Mouse (Mus musculus) hindbrain, embryonic 15.5 days (tissue): ENCODE results near the gene Sgcb. TPM values are rescaled to one million over a fixed set of nuclear protein-coding genes. Genes with fewer than 3 reads are reported as not detected.

Experiments
- ATAC-seq: fragments of 200-750 bp; cut with Nextera tagmentation; 2 replicates; pipeline ENCODE4 v1.8.0; 2017; ENCODE audit warnings: low read depth, moderate number of reproducible peaks, moderate TSS enrichment; ENCODE audit not compliant: low FRiP score
- H3K27ac ChIP-seq: fragments of 300-500 bp; sonication (generic); replicated peaks from 2 replicates; pipeline ENCODE4 v1.5.1; 2015; ENCODE audit warnings: mild to moderate bottlenecking, inconsistent platforms
- H3K27me3 ChIP-seq: fragments of 300-500 bp; sonication (generic); 2 replicates; pipeline ENCODE4 v1.6.1; 2015; ENCODE audit warnings: control low read depth, inconsistent platforms
- H3K36me3 ChIP-seq: fragments of 300-500 bp; sonication (generic); 2 replicates; pipeline ENCODE4 v1.6.1; 2015; ENCODE audit warnings: control low read depth, inconsistent platforms
- H3K4me1 ChIP-seq: fragments of 300-500 bp; sonication (generic); replicated peaks from 2 replicates; pipeline ENCODE4 v1.6.1; 2015; ENCODE audit warnings: control low read depth, inconsistent platforms
- H3K4me2 ChIP-seq: fragments of 300-500 bp; sonication (generic); 2 replicates; pipeline ENCODE4 v1.6.1; 2015; ENCODE audit warnings: moderate library complexity, mild to moderate bottlenecking, inconsistent platforms
- H3K4me3 ChIP-seq: fragments of 300-500 bp; sonication (generic); 2 replicates; pipeline ENCODE4 v1.5.1; 2015; ENCODE audit warnings: mild to moderate bottlenecking, inconsistent platforms
- H3K9ac ChIP-seq: fragments of 300-500 bp; sonication (generic); 2 replicates; pipeline ENCODE4 v1.6.1; 2015; ENCODE audit warnings: inconsistent platforms
- H3K9me3 ChIP-seq: fragments of 300-500 bp; sonication (generic); 2 replicates; pipeline ENCODE4 v1.6.1; 2016; ENCODE audit warnings: control low read depth, inconsistent platforms
- WGBS: fragments of 180-500 bp; shearing (Covaris S2); methylation state at CpG from one replicate; pipeline ENCODE4 v1.1.7; 2015; 5-methylcytosine and 5-hydroxymethylcytosine counted together
- polyA plus RNA-seq: library from polyadenylated mRNA; unstranded; fragments of >200 nt; fragmentation: Nextera tagmentation; extraction: Ambion mirVana; gene quantifications from 2 replicates; pipeline ENCODE4 v1.2.1, GENCODE M21; 2015

Sgcb gene
- polyA plus RNA-seq, 1 experiment from 2014 or later: 40.9 TPM

- 0 out of 2 replicates have a peak, but pooled peaks cover 4% of the 10 kb centered on the region for H3K4me1 ChIP-seq
- no peaks in the 10 kb centered on the region for H3K9me3 ChIP-seq
- H3K4me3 ChIP-seq: 0 out of 2 replicates have a peak overlapping the region, but pooled peaks have one; percentile 14
- no peaks in the 10 kb centered on the region for H3K27me3 ChIP-seq
- no peaks in the 10 kb centered on the region for H3K36me3 ChIP-seq
- no peak for ATAC-seq
- no peak overlapping the region for H3K9ac ChIP-seq
- peak overlapping the region; percentile 46; the same call in 1 of the 2 replicates for H3K4me2 ChIP-seq
- 44% methylated on average over 26 of the region's 26 CpGs for WGBS
- H3K27ac ChIP-seq: no peak overlapping the region
Observed at GRCm38 (mm10) chr5:73669386-73669785, 21.8 kb upstream of the Sgcb start.

- no peak for ATAC-seq
Observed at GRCm38 (mm10) chr5:73667877-73668276, 20.3 kb upstream of the Sgcb start.

GRCm38 (mm10) chr5:73666695-73667094 lies 19.1 kb upstream of the Sgcb start:
- H3K4me2 ChIP-seq: no peak overlapping the region
- no peak for ATAC-seq
- H3K27ac ChIP-seq: no peak overlapping the region
- H3K36me3 ChIP-seq: no peaks in the 10 kb centered on the region
- no peak overlapping the region for H3K4me3 ChIP-seq
- H3K4me1 ChIP-seq: 0 out of 2 replicates have a peak, but pooled peaks cover 4% of the 10 kb centered on the region
- H3K27me3 ChIP-seq: no peaks in the 10 kb centered on the region
- 88% methylated on average over 2 of the region's 2 CpGs for WGBS
- H3K9ac ChIP-seq: no peak overlapping the region
- no peaks in the 10 kb centered on the region for H3K9me3 ChIP-seq

More at GRCm38 (mm10) chr5:73667877-73668276, 20.3 kb upstream of the Sgcb start:
- no peaks in the 10 kb centered on the region for H3K27me3 ChIP-seq
- whole genome bisulfite sequencing: 83% methylated on average over 2 of the region's 2 CpGs
- H3K9me3 ChIP-seq: no peaks in the 10 kb centered on the region
- 0 out of 2 replicates have a peak, but pooled peaks cover 4% of the 10 kb centered on the region for H3K4me1 ChIP-seq
- no peaks in the 10 kb centered on the region for H3K36me3 ChIP-seq
- H3K27ac ChIP-seq: no peak overlapping the region
- no peak overlapping the region for H3K4me2 ChIP-seq
- H3K4me3 ChIP-seq: no peak overlapping the region
- no peak overlapping the region for H3K9ac ChIP-seq

GRCm38 (mm10) chr5:73651855-73652201 lies 4.2 kb upstream of the Sgcb start:
- Histone ChIP-seq H3K4me3 (peak overlapping the region; percentile 41), H3K36me3 (no peaks in the 10 kb centered on the region), H3K27me3 (peaks cover 46% of the 10 kb centered on the region), H3K4me2 (peak overlapping the region; percentile 89), H3K27ac (no peak overlapping the region), H3K4me1 (peaks cover 23% of the 10 kb centered on the region), H3K9ac (no peak overlapping the region), H3K9me3 (no peaks in the 10 kb centered on the region)
- 3% methylated on average over 4 of the region's 4 CpGs for whole genome bisulfite sequencing
- no peak for ATAC-seq

- peaks cover 46% of the 10 kb centered on the region for H3K27me3 ChIP-seq
Observed at GRCm38 (mm10) chr5:73651061-73651854, 3.7 kb upstream of the Sgcb start, which contains the start of gene Spata18. Gene Spata18 (plus strand): TSS chr5:73651379.

GRCm38 (mm10) chr5:73650365-73650964 lies 2.9 kb upstream of the Sgcb start:
- H3K27me3 ChIP-seq: peaks cover 46% of the 10 kb centered on the region

More at GRCm38 (mm10) chr5:73651061-73651854, 3.7 kb upstream of the Sgcb start, which contains the start of gene Spata18:
- Histone ChIP-seq H3K36me3 (no peaks in the 10 kb centered on the region), H3K9ac (peak within 1 kb of the TSS; percentile 20; the same call in 1 of the 2 replicates), H3K9me3 (no peaks in the 10 kb centered on the region), H3K4me1 (peaks cover 28% of the 10 kb centered on the region), H3K27ac (no peak within 1 kb of the TSS), H3K4me3 (peak within 1 kb of the TSS; percentile 41), H3K4me2 (peak within 1 kb of the TSS; percentile 89)
- under 1% methylated on average over 57 of the region's 57 CpGs for WGBS
- no peak for ATAC-seq

GRCm38 (mm10) chr5:73642091-73642490 lies 5.5 kb downstream of the Sgcb start:
- ATAC-seq: no peak
- WGBS: 80% methylated on average over 4 of the region's 4 CpGs

More at GRCm38 (mm10) chr5:73650365-73650964, 2.9 kb upstream of the Sgcb start:
- no peak overlapping the region for H3K9ac ChIP-seq
- H3K9me3 ChIP-seq: no peaks in the 10 kb centered on the region
- WGBS: 1% methylated on average over 15 of the region's 15 CpGs
- H3K4me1 ChIP-seq: peaks cover 31% of the 10 kb centered on the region
- H3K4me2 ChIP-seq: peak overlapping the region; percentile 89
- peak overlapping the region; percentile 41 for H3K4me3 ChIP-seq
- ATAC-seq: no peak
- H3K27ac ChIP-seq: no peak overlapping the region
- no peaks in the 10 kb centered on the region for H3K36me3 ChIP-seq

GRCm38 (mm10) chr5:73641058-73641457 lies 6.5 kb downstream of the Sgcb start:
- no peak for ATAC-seq
- no peaks in the 10 kb centered on the region for H3K9me3 ChIP-seq
- H3K4me2 ChIP-seq: no peak overlapping the region
- 90% methylated on average over 3 of the region's 3 CpGs for WGBS
- no peaks in the 10 kb centered on the region for H3K27me3 ChIP-seq
- peaks cover 15% of the 10 kb centered on the region for H3K36me3 ChIP-seq
- no peak overlapping the region for H3K4me3 ChIP-seq
- H3K9ac ChIP-seq: no peak overlapping the region
- peaks cover 5% of the 10 kb centered on the region for H3K4me1 ChIP-seq
- no peak overlapping the region for H3K27ac ChIP-seq

More at GRCm38 (mm10) chr5:73642091-73642490, 5.5 kb downstream of the Sgcb start:
- peaks cover 15% of the 10 kb centered on the region for H3K4me1 ChIP-seq
- peaks cover 15% of the 10 kb centered on the region for H3K36me3 ChIP-seq
- no peaks in the 10 kb centered on the region for H3K9me3 ChIP-seq
- no peak overlapping the region for H3K27ac ChIP-seq
- no peaks in the 10 kb centered on the region for H3K27me3 ChIP-seq
- H3K4me2 ChIP-seq: no peak overlapping the region
- no peak overlapping the region for H3K9ac ChIP-seq
- H3K4me3 ChIP-seq: no peak overlapping the region

GRCm38 (mm10) chr5:73637337-73638107 lies 10.1 kb downstream of the Sgcb start:
- Histone ChIP-seq H3K9me3 (no peaks in the 10 kb centered on the region), H3K36me3 (peaks cover 31% of the 10 kb centered on the region), H3K4me1 (peaks cover 5% of the 10 kb centered on the region; the same call in 1 of the 2 replicates), H3K4me3 (no peak overlapping the region), H3K4me2 (no peak overlapping the region), H3K9ac (no peak overlapping the region), H3K27ac (0 out of 2 replicates have a peak overlapping the region, but pooled peaks have one; percentile 6), H3K27me3 (no peaks in the 10 kb centered on the region)
- peak; percentile 84 for ATAC-seq
- whole genome bisulfite sequencing: 40% methylated on average over 8 of the region's 8 CpGs

GRCm38 (mm10) chr5:73633141-73633540 lies 14.4 kb downstream of the Sgcb start:
- no peak overlapping the region for H3K4me3 ChIP-seq
- H3K9ac ChIP-seq: no peak overlapping the region
- WGBS: 54% methylated on average over 8 of the region's 8 CpGs
- H3K9me3 ChIP-seq: no peaks in the 10 kb centered on the region
- peaks cover 5% of the 10 kb centered on the region; the same call in 1 of the 2 replicates for H3K4me1 ChIP-seq
- H3K4me2 ChIP-seq: no peak overlapping the region
- no peaks in the 10 kb centered on the region for H3K27me3 ChIP-seq
- no peak for ATAC-seq
- H3K36me3 ChIP-seq: peaks cover 21% of the 10 kb centered on the region
- H3K27ac ChIP-seq: no peak overlapping the region

- Histone ChIP-seq H3K36me3 (peaks cover 21% of the 10 kb centered on the region), H3K4me1 (peaks cover 2% of the 10 kb centered on the region; the same call in 1 of the 2 replicates), H3K4me2 (no peak within 1 kb of the TSS), H3K4me3 (no peak within 1 kb of the TSS), H3K27ac (no peak within 1 kb of the TSS), H3K9ac (no peak within 1 kb of the TSS), H3K27me3 (no peaks in the 10 kb centered on the region), H3K9me3 (no peaks in the 10 kb centered on the region)
- no peak for ATAC-seq
- 75% methylated on average over 8 of the region's 8 CpGs for WGBS
Observed at GRCm38 (mm10) chr5:73632291-73632690, 15.3 kb downstream of the Sgcb start, which contains the start of gene Lrrc66. Gene Lrrc66 (minus strand): TSS chr5:73632526.
